Mouse (Mus musculus) frontal cortex, adult (tissue): ENCODE measurements at regions not wholly inside any gene's neighbourhood (a gene's known extent, or its start where the extent isn't known, plus 50 kb on each side); places are given as distances from the start of the nearest gene placed in this dataset.

ENCODE experiments used
- ATAC-seq: cut with Nextera tagmentation; 2 replicates; pipeline ENCODE4 v1.9.2; 2017; ENCODE audit warnings: mild to moderate bottlenecking, moderate library complexity, mixed read lengths; ENCODE audit not compliant: low TSS enrichment

- ATAC-seq: no peak
These were observed 242.8 kb upstream of the Rsrc1 start for GRCm38 (mm10) chr3:66738201-66739062.

- ATAC-seq: no peak
These were observed 241.7 kb upstream of the Rsrc1 start for GRCm38 (mm10) chr3:66739356-66740014.

- no peak for ATAC-seq
These were observed 236.9 kb upstream of the Rsrc1 start for GRCm38 (mm10) chr3:66744133-66744913.

GRCm38 (mm10) chr3:66746373-66747072, 234.7 kb upstream of the Rsrc1 start:
- ATAC-seq: no peak; the same call in 1 of the 2 replicates

GRCm38 (mm10) chr3:66747073-66747710, 234.0 kb upstream of the Rsrc1 start:
- ATAC-seq: no peak

- ATAC-seq: no peak
These were observed 223.0 kb upstream of the Rsrc1 start for GRCm38 (mm10) chr3:66758141-66758540.

- ATAC-seq: no peak
These were observed 221.3 kb upstream of the Rsrc1 start for GRCm38 (mm10) chr3:66759841-66760240.

- no peak for ATAC-seq
These were observed 218.7 kb upstream of the Rsrc1 start for GRCm38 (mm10) chr3:66762446-66762845.

GRCm38 (mm10) chr3:66797351-66798010, 183.7 kb upstream of the Rsrc1 start:
- ATAC-seq: no peak

GRCm38 (mm10) chr3:66798292-66798691, 182.9 kb upstream of the Rsrc1 start:
- no peak for ATAC-seq

GRCm38 (mm10) chr3:66802538-66802937, 178.7 kb upstream of the Rsrc1 start:
- ATAC-seq: no peak

- no peak for ATAC-seq
These were observed 175.0 kb upstream of the Rsrc1 start for GRCm38 (mm10) chr3:66806176-66806575.

GRCm38 (mm10) chr3:66812686-66813445, 168.3 kb upstream of the Rsrc1 start:
- ATAC-seq: no peak

GRCm38 (mm10) chr3:66825761-66826160, 155.4 kb upstream of the Rsrc1 start:
- ATAC-seq: no peak
